Mouse (Mus musculus) forelimb bud, embryonic 11.5 days (tissue): Measurements from ENCODE around the gene Prcd.
A peak's percentile ranks its signal among the peaks of the same experiment; 100 is the strongest.
"Not testable (repeated sequence)": the region's sequence is repeated elsewhere in the genome, so short reads cannot be mapped to it uniquely, and the experiment has no call there.

ENCODE experiments used
- DNase-seq: peaks from one replicate; pipeline ENCODE4 v3.0.0-alpha.2; 2012; ENCODE audit warnings: low read depth, low spot score

The Prcd gene

GRCm38 (mm10) chr11:116625081-116626000 lies 28.0 kb upstream of the Prcd start:
- DNase-seq, result no peak

DNA sequence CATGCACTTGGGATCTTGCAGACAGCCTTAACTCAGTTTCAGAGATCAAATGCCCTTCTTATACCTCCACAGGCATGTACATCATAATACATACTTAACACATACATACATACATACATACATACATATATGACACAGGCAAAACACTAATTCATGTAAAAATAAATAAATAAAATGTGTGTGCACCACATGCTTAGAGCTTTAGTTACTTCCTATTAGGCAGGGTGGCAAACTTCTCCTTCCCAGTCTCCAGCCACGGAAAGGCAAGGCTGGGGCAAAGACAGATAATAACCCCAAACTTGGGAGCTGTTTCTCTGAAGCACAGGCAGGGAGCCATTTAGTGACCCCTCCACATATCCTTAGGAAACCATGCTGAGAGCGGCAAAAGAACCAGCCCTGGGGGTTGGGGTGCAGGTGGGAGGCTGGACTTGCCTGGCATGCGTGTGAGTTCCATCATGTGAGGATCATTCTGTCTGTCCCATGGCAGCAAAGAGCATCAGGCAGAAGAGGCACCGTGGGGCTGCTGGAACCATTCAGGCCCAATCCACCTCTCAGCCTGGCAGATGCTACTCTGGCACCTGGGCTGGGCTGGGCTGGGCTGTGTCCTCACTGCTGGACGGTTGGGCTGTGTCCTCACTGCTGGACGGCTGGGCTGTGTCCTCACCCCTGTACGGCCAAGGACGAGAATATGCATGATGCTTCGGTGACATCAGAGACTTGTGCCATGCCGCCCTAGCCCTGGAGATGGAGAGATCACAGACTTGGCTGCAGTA lies 26.8 kb upstream of the Prcd start, which contains the start of gene Rhbdf2:
TSS of gene Rhbdf2 (minus strand) at position 721 of the 773 bp plus-strand sequence.
- DNase-seq, result no peak

GRCm38 (mm10) chr11:116627072-116628020 lies 26.0 kb upstream of the Prcd start:
- no peak for DNase-seq

DNA sequence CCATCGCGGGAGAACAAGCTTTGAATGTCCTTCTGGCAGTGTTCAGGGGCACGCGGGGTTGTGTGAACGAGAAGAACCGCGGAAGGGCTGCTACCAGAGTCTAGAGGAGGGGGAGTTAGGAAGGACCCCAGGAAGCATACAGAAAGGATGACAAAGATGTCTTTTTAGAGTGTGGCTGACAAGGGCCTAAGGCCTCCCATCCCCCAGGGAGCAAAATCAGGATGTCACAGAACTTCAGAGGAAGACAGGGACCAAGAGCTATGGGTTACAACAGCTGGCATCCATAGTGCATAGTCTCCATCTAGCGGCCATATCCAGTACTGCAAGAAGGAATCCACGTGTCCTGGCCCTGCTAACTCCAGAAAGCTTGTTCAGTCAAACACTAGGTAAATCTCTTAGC lies 24.6 kb upstream of the Prcd start:
- DNase-seq, result peak; percentile 90

- DNase-seq, result no peak
Measured at GRCm38 (mm10) chr11:116629472-116629871, 23.9 kb upstream of the Prcd start.

GRCm38 (mm10) chr11:116630171-116630965 lies 23.0 kb upstream of the Prcd start:
- no peak for DNase-seq

DNA sequence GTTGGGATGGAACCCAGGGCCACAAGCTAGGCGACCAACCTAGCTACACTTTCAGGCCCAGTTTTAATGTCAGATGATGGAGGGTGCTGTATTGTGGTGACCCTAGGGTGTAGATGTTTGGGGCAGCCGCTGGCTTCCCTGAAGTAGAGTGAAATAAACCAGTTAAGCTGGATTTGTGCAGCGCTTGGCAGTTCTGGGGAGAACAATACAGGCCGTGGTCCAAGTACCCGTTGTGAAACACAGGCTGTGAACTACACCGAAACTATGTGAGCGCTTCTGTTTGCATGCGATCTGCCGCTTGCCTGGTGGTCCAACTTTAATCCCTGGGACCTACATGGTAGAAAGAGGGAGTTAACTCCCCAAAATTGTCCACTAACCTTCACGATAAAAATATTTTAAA lies 20.4 kb upstream of the Prcd start:
- no peak for DNase-seq

GRCm38 (mm10) chr11:116636607-116637006 lies 16.7 kb upstream of the Prcd start:
- DNase-seq, result not testable (repeated sequence)

GRCm38 (mm10) chr11:116641168-116641567 lies 12.2 kb upstream of the Prcd start:
- DNase-seq, result no peak

DNA sequence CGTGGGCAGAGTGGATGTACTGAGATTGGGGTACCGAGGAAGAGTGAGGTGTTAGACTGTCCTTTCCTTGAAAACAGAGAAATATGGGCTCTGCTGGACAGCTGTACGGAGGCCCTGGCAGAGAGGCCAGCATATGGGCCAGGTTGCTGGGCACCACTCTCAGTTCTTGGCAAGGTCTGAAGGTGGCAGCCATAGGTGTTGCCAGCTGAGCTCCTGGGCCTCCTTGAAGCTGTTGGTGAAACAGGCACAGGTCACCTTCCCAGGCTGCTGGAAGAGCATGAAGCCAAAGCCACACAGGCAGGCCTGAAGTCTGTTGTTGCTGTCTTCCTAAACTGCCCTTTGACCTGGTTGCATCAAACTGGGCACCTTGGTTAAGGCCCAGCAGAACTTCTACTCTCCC lies 11.6 kb upstream of the Prcd start:
- DNase-seq, result no peak

- DNase-seq, result peak; percentile 91
Measured at GRCm38 (mm10) chr11:116642681-116643578, 10.4 kb upstream of the Prcd start.

GRCm38 (mm10) chr11:116643579-116644224 lies 9.6 kb upstream of the Prcd start:
- DNase-seq, result no peak

GRCm38 (mm10) chr11:116644225-116645112 lies 8.9 kb upstream of the Prcd start:
- DNase-seq, result no peak

- DNase-seq, result peak; percentile 66
Measured at GRCm38 (mm10) chr11:116645446-116646110, 7.8 kb upstream of the Prcd start.

- no peak for DNase-seq
Measured at GRCm38 (mm10) chr11:116646136-116646535, 7.2 kb upstream of the Prcd start.

DNA sequence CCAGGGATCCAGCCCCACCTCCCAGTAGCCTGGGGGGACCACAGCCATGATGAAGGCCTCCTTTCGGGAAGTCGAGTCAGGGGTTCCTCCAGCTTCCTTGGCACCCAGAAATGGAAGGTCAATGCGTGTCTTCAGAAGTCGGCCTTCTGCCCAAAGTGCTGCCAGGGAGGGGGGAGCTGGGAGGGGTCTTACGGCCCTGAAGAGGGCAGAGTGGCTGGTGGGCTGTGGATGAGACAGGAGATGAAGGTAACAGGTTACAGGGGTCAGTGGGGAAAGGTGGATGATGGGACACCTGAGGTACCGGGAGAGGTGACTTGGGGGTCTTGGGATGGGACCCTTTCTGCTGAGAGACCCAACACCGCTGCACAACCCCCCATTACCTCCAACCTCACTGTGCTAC lies 6.6 kb upstream of the Prcd start:
- no peak for DNase-seq

DNA sequence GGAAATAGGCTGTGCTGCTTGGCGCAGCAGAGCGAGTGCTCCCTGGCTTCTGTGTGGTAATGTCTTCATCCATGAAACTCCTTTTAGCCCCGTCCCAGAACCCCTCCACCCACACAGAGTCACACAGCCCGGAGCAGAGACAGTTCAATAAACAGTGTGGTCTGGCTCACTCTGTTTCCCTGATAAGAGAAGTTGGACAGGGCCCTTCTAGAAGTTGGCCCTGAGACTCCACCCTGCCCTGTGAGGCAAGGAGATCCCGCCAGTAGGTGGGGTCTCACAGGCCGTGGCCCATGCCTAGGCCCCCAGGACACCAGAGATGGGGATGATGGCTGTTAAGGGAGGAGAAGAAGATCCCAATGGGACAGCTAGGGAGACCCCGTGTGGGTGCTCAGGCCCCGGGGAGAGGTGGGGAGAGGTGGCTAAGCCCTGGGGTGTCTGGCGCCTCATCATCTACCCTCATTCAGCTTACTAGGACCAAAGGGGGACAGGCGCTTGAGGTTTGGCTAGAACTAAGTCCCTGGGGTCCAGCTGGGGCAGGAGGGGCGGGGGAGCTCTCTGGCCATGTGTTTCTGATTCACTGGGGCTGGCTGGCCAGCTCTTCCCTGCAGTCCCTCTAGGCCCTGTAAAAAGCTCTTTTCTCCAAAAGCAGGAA lies 5.9 kb upstream of the Prcd start:
- no peak for DNase-seq
